Mouse (Mus musculus) heart, adult 2 months (tissue): ENCODE data around the gene BC004004. TPM values are rescaled to one million over a fixed set of nuclear protein-coding genes. Genes with fewer than 3 reads are reported as not detected.

Source experiments
- DNase-seq, 2 experiments: peaks; one replicate each; pipeline ENCODE4 v3.0.0; 2021
- H3K27ac ChIP-seq: fragments of 200-600 bp; 2 replicates; pipeline ENCODE4 v1.8.1; 2022
- H3K27me3 ChIP-seq: fragments of 200-500 bp; 2 replicates; pipeline ENCODE4 v1.6.1; 2012; ENCODE audit warnings: mild to moderate bottlenecking, low read length, inconsistent platforms, mixed read lengths; ENCODE audit not compliant: control insufficient read depth, insufficient read depth
- H3K36me3 ChIP-seq: fragments of 200-500 bp; 2 replicates; pipeline ENCODE4 v1.6.1; 2012; ENCODE audit warnings: low read length, inconsistent platforms; ENCODE audit not compliant: control insufficient read depth, insufficient read depth
- H3K4me1 ChIP-seq: fragments of 200-500 bp; 2 replicates; pipeline ENCODE4 v1.6.1; 2011; ENCODE audit warnings: low read length; ENCODE audit not compliant: control insufficient read depth, insufficient read depth
- H3K4me3 ChIP-seq: fragments of 200-600 bp; 2 replicates; pipeline ENCODE4 v1.8.1; 2022
- H3K79me2 ChIP-seq: fragments of 200-500 bp; replicated peaks from 2 replicates; pipeline ENCODE4 v1.6.1; 2012; ENCODE audit warnings: mild to moderate bottlenecking, inconsistent platforms, low read length, moderate library complexity, mixed read lengths; ENCODE audit not compliant: control insufficient read depth, insufficient read depth
- H3K9ac ChIP-seq: fragments of 200-500 bp; 2 replicates; pipeline ENCODE4 v1.6.1; 2012; ENCODE audit warnings: low read depth, mild to moderate bottlenecking, control low read depth, inconsistent platforms, low read length, mixed read lengths
- CTCF ChIP-seq: fragments of 200-600 bp; IDR thresholded peaks from 2 replicates; pipeline ENCODE4 v1.8.1; 2022; ENCODE audit warnings: antibody characterized with exemption, mild to moderate bottlenecking, moderate library complexity
- EP300 ChIP-seq: fragments of 200-500 bp; IDR thresholded peaks from 2 replicates; pipeline ENCODE4 v1.6.1; 2011; ENCODE audit warnings: low read depth, low read length, control low read depth; ENCODE audit not compliant: insufficient read depth
- POLR2A ChIP-seq: fragments of 200-500 bp; IDR thresholded peaks from 2 replicates; pipeline ENCODE4 v1.6.1; 2011; ENCODE audit warnings: mild to moderate bottlenecking, low read depth, low read length, control low read depth; ENCODE audit not compliant: insufficient read depth
- WGBS: fragments of 180-500 bp; shearing (Covaris S2); methylation state at CpG from one replicate; pipeline ENCODE4 v1.1.7; 2018; 5-methylcytosine and 5-hydroxymethylcytosine counted together
- intact Hi-C: fragments of 180-260 bp; cut with DNase I; formaldehyde crosslinking; loops from one replicate; pipeline ENCODE4 v1.15.1; 2025
- polyA plus RNA-seq: library from polyadenylated mRNA; depleted of rRNA; stranded (reverse); fragments of >200 nt; gene quantifications from 2 replicates; pipeline ENCODE4 v1.2.3, GENCODE M21; 2012
- total RNA-seq, 2 experiments: library from RNA; stranded (reverse); gene quantifications; 2 replicates each; pipeline ENCODE4 v1.2.3; 2021

Gene BC004004
- total and polyA plus RNA-seq, 3 experiments = 184 to 318 (median 264) TPM

DNA sequence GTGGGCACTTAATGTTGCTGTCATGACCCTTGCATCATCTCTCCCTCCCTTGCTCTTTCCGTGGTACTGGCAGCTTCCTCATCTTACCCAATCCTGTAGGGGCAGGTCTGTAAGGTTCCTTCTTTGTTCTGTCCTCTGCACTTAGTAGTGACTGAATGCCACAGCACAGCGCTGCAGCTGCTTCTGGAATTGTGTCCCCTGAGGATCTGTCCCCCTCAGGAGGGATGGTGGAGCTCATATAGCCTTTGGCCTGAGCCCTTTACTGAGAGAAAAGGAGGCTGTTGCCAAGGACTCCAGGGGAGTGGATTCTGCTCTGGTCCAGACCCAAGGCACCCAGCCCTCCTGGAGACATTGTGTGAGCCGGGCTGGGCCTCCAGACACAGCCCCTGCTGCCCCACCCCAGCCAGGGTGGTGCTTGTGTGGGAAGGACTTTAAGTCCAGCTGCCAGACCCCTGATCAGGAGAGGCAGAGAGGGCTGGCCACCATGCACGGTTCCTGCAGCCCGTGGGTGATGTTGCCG, 50.2 kb downstream of the BC004004 start:
- Histone ChIP-seq H3K36me3 (no peaks in the 10 kb centered on the region), H3K9ac (peak overlapping the region; percentile 67), H3K27ac (peak overlapping the region; percentile 64), H3K4me1 (peaks cover 15% of the 10 kb centered on the region), H3K4me3 (peak overlapping the region; percentile 26), H3K27me3 (no peaks in the 10 kb centered on the region), H3K79me2 (no peaks in the 10 kb centered on the region)
- TF ChIP-seq POLR2A (peak; percentile 62), EP300 (no peak), CTCF (no peak)
- peak in 1 of 2 experiments; percentile 59 for DNase-seq
- intact Hi-C loops = loop anchor here (5.0 kb wide), 1 partner anchor 41 kb away; no protein-coding TSS in a partner anchor
- 38% methylated on average over 6 of the region's 6 CpGs for WGBS

GRCm38 (mm10) chr17:29319476-29319875, 50.9 kb downstream of the BC004004 start:
- Histone ChIP-seq H3K4me1 (peaks cover 15% of the 10 kb centered on the region), H3K36me3 (no peaks in the 10 kb centered on the region), H3K27ac (peak overlapping the region; percentile 64), H3K79me2 (no peaks in the 10 kb centered on the region), H3K9ac (peak overlapping the region; percentile 67), H3K27me3 (no peaks in the 10 kb centered on the region), H3K4me3 (peak overlapping the region; percentile 26)
- 58% methylated on average over 7 of the region's 7 CpGs for whole genome bisulfite sequencing
- intact Hi-C loops = loop anchor here (5.0 kb wide), 1 partner anchor 42 kb away; no protein-coding TSS in a partner anchor
- DNase-seq = no peak
- TF ChIP-seq POLR2A = no peak
- no peak for TF ChIP-seq CTCF
- TF ChIP-seq EP300 = no peak

- Histone ChIP-seq H3K4me3 (no peak overlapping the region), H3K4me1 (peaks cover 15% of the 10 kb centered on the region), H3K79me2 (no peaks in the 10 kb centered on the region), H3K36me3 (no peaks in the 10 kb centered on the region), H3K27ac (peak overlapping the region; percentile 64), H3K9ac (peak overlapping the region; percentile 41), H3K27me3 (no peaks in the 10 kb centered on the region)
- TF ChIP-seq CTCF (0 out of 2 replicates have a peak, but pooled peaks have one; percentile 14), POLR2A (0 out of 2 replicates have a peak, but pooled peaks have one; percentile 33), EP300 (0 out of 2 replicates have a peak, but pooled peaks have one; percentile 32)
- intact Hi-C loops = loop anchor here (5.0 kb wide), 1 partner anchor 43 kb away; no protein-coding TSS in a partner anchor
- WGBS = 53% methylated on average over 8 of the region's 8 CpGs
- DNase-seq = peak in 1 of 2 experiments; percentile 29
Measured at GRCm38 (mm10) chr17:29319881-29320639, 51.5 kb downstream of the BC004004 start.

DNA sequence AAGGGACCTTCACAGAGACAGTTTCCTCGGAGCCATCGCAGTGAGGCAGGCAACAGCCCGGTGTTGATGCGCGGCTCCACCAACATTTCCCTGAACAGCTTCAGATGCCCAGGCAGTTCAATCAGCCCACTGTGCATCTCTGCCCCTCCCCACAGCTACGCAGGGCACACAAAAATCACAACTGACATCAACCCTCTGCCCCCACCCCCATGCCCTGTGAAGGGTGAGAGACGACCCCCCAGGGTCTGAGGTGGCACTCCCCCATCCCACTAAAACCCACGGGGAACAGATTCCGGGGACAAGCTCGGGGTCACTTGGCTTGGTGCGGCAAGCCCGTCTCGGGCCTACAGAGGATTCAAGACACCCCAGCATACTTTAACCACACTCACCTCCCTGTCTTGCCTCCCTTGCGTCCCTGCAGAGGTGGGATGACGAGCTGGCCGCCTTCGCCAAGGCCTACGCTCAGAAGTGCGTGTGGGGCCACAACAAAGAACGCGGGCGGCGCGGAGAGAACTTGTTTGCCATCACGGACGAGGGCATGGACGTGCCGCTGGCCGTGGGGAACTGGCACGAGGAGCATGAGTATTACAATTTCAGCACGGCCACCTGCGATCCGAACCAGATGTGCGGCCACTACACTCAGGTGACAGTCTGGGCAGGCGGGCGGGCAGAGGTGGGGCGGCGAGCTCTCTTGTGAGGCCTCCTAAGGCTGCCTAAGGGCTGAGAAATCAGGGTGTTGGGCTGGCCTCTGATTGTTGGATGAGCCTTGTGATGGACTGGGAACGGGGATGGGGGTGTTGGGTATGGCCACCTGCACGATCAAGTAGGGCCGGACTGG, 53.4 kb downstream of the BC004004 start:
- Histone ChIP-seq H3K9ac (no peak overlapping the region), H3K4me1 (peaks cover 7% of the 10 kb centered on the region; the same call in 1 of the 2 replicates), H3K27me3 (no peaks in the 10 kb centered on the region), H3K79me2 (no peaks in the 10 kb centered on the region), H3K4me3 (no peak overlapping the region), H3K27ac (no peak overlapping the region), H3K36me3 (no peaks in the 10 kb centered on the region)
- TF ChIP-seq CTCF (no peak), POLR2A (no peak), EP300 (no peak)
- intact Hi-C loops = no loop called here
- peak in 1 of 2 experiments; percentile 15 for DNase-seq
- 78% methylated on average over 41 of the region's 41 CpGs for WGBS

DNA sequence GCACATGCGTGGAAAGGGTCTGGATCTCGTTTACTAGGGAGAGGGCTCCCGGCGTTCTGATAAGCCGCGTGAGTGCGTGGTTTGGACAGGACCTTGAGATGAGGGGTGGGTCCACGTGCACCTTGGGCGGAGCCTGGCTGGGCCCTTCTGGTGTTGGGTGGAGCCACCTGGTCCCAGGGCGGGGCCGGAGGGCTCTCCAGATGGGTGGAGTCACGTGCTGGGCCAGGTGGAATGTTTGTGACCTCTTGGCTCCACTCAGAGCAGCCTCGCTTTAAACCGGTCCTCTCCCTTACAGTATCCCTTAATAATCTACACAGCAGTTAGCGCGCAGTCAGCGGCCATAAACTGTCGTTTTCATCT, 54.0 kb downstream of the BC004004 start:
- WGBS = 69% methylated on average over 18 of the region's 18 CpGs
- Histone ChIP-seq H3K27me3 (no peaks in the 10 kb centered on the region), H3K27ac (no peak overlapping the region), H3K4me1 (peaks cover 7% of the 10 kb centered on the region; the same call in 1 of the 2 replicates), H3K9ac (no peak overlapping the region), H3K4me3 (no peak overlapping the region), H3K36me3 (no peaks in the 10 kb centered on the region), H3K79me2 (no peaks in the 10 kb centered on the region)
- TF ChIP-seq EP300 (no peak), CTCF (no peak), POLR2A (no peak)
- intact Hi-C loops = no loop called here
- no peak for DNase-seq

DNA sequence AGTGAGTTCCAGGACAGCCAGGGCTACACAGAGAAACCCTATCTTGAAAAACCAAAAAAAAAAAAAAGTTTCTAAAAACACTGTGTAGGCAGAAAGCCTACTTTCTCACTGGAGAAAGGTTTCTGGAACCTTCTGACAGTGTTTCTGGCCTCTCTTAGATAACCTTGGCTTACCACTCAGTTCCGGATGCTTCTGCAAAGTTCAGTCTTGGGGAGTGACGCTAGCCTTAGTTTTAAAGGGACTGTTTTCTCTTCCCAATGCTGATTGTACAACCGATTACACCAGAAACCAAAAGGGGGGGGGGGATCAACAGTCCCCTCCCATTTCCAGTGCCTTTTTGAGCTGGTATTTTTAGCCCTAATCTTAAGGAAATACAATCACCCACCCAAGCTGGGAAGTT, 55.0 kb downstream of the BC004004 start:
- no peaks in the 10 kb centered on the region for H3K79me2 ChIP-seq
- H3K36me3 ChIP-seq = no peaks in the 10 kb centered on the region
- no peak overlapping the region for H3K4me3 ChIP-seq
- intact Hi-C loops = no loop called here
- H3K9ac ChIP-seq = no peak overlapping the region
- no peaks in the 10 kb centered on the region for H3K27me3 ChIP-seq
- no peak for DNase-seq
- WGBS = 56% methylated on average over 3 of the region's 3 CpGs
- TF ChIP-seq CTCF (no peak), POLR2A (no peak), EP300 (no peak)
- peak overlapping the region; percentile 28; the same call in 1 of the 2 replicates for H3K27ac ChIP-seq
- H3K4me1 ChIP-seq = peaks cover 5% of the 10 kb centered on the region; the same call in 1 of the 2 replicates
